Mouse (Mus musculus): ENCODE results near the gene Prss37. TPM values are rescaled to one million over a fixed set of nuclear protein-coding genes. Genes with fewer than 3 reads are reported as not detected.

Gene Prss37
- polyA plus RNA-seq, 2 experiments, result not detected

DNA sequence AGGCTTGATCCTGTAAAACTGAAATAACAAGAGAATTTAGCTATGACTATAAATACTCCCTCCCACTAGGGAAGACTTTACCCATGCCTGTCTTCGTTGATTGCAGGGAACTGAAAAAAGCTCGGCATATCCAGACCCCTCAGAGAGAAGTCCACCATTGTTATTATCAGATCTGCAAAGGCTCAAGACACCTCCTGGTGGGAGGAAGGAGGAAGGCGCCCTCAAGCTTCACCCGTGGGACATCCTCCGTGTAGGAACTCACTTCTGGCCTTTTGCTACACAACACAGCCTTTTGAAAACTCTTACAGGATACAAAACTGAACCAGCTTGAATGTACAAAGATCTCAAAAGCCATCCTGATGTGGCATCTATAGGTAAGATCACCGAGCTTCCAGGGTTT, 53.6 kb downstream of the Prss37 start:
- TF ChIP-seq EP300 (IDR thresholded peaks at IDR 0.05; ENCODE audit: low read depth), result no peak
- peak; percentile 40 for TF ChIP-seq CTCF (IDR thresholded peaks at IDR 0.05; ENCODE audit: low read depth)
- Histone ChIP-seq H3K9me3 (ENCODE audit: control insufficient read depth, low read length) (no peaks in the 10 kb centered on the region), H3K27me3 (ENCODE audit: control insufficient read depth, insufficient read depth, low read length) (no peaks in the 10 kb centered on the region), H3K4me2 (ENCODE audit: low read depth) (no peak overlapping the region), H3K9ac (replicated peaks) (no peak overlapping the region), H3K4me1 (replicated peaks; ENCODE audit: control insufficient read depth in 2 of 2, insufficient read depth in 2 of 2, low read length in 1 of 2) (no peaks in the 10 kb centered on the region), H3K4me3 (ENCODE audit: insufficient read depth in 1 of 2, low read depth in 2 of 2, low read length in 2 of 2) (no peak overlapping the region), H3K27ac (no peak overlapping the region), H3K36me3 (replicated peaks; ENCODE audit: control insufficient read depth, insufficient read depth, low read depth) (no peaks in the 10 kb centered on the region)
- no peak for ATAC-seq (ENCODE audit: insufficient read depth)
- WGBS (ENCODE audit: insufficient replicate concordance), result 32% methylated on average over 6 of the region's 6 CpGs
- no peak for DNase-seq (ENCODE audit: low read depth in 3 of 3, low spot score in 3 of 3)

Other genes starting within 250 kb of the Prss37 start
- gene Agk, start 194.3 kb downstream of the Prss37 start, polyA plus RNA-seq (2012; rRNA removed), result 6.3 and 7.5 TPM in 2 replicates
- gene Agk, start 194.3 kb downstream of the Prss37 start, polyA plus RNA-seq (2014; fragmentation: Nextera tagmentation; extraction: Ambion mirVana), result 12.0 and 12.6 TPM in 2 replicates
- gene E330009J07Rik, start 83.4 kb downstream of the Prss37 start, polyA plus RNA-seq (2012; rRNA removed), result 0.35 and 0.57 TPM in 2 replicates
- gene E330009J07Rik, start 83.4 kb downstream of the Prss37 start, polyA plus RNA-seq (2014; fragmentation: Nextera tagmentation; extraction: Ambion mirVana), result 0.67 and 2.7 TPM in 2 replicates
- not detected in 2 replicates for gene Wee2, start 80.4 kb downstream of the Prss37 start, polyA plus RNA-seq (2012; rRNA removed)
- not detected in 2 replicates for gene Wee2, start 80.4 kb downstream of the Prss37 start, polyA plus RNA-seq (2014; fragmentation: Nextera tagmentation; extraction: Ambion mirVana)
- 15.4 and 37.0 TPM in 2 replicates for gene Ssbp1, start 48.2 kb downstream of the Prss37 start, polyA plus RNA-seq (2012; rRNA removed)
- 68.5 and 75.1 TPM in 2 replicates for gene Ssbp1, start 48.2 kb downstream of the Prss37 start, polyA plus RNA-seq (2014; fragmentation: Nextera tagmentation; extraction: Ambion mirVana)
- not detected in 2 replicates for gene Tas2r137, start 28.3 kb downstream of the Prss37 start, polyA plus RNA-seq (2012; rRNA removed)
- not detected in 2 replicates for gene Tas2r137, start 28.3 kb downstream of the Prss37 start, polyA plus RNA-seq (2014; fragmentation: Nextera tagmentation; extraction: Ambion mirVana)
- 0.05 TPM in 1 of 2 replicates, not detected in the other for gene Tas2r108, start 26.0 kb downstream of the Prss37 start, polyA plus RNA-seq (2012; rRNA removed)
- 0.14 TPM in 1 of 2 replicates, not detected in the other for gene Tas2r108, start 26.0 kb downstream of the Prss37 start, polyA plus RNA-seq (2014; fragmentation: Nextera tagmentation; extraction: Ambion mirVana)
- not detected in 2 replicates for gene Olfr461, start 35.5 kb upstream of the Prss37 start, polyA plus RNA-seq (2012; rRNA removed)
- not detected in 2 replicates for gene Olfr461, start 35.5 kb upstream of the Prss37 start, polyA plus RNA-seq (2014; fragmentation: Nextera tagmentation; extraction: Ambion mirVana)
- 0.02 TPM in 1 of 2 replicates, not detected in the other for gene Olfr460, start 50.0 kb upstream of the Prss37 start, polyA plus RNA-seq (2012; rRNA removed)
- gene Olfr460, start 50.0 kb upstream of the Prss37 start, polyA plus RNA-seq (2014; fragmentation: Nextera tagmentation; extraction: Ambion mirVana), result not detected in 2 replicates
- gene Clec5a, start 66.3 kb upstream of the Prss37 start, polyA plus RNA-seq (2012; rRNA removed), result 1.5 and 3.0 TPM in 2 replicates
- 5.5 and 8.9 TPM in 2 replicates for gene Clec5a, start 66.3 kb upstream of the Prss37 start, polyA plus RNA-seq (2014; fragmentation: Nextera tagmentation; extraction: Ambion mirVana)
- not detected in 2 replicates for gene Tas2r138, start 93.8 kb upstream of the Prss37 start, polyA plus RNA-seq (2012; rRNA removed)
- not detected in 2 replicates for gene Tas2r138, start 93.8 kb upstream of the Prss37 start, polyA plus RNA-seq (2014; fragmentation: Nextera tagmentation; extraction: Ambion mirVana)
- 1.3 and 1.4 TPM in 2 replicates for gene Mgam, start 109.3 kb upstream of the Prss37 start, polyA plus RNA-seq (2012; rRNA removed)
- 2.3 and 3.2 TPM in 2 replicates for gene Mgam, start 109.3 kb upstream of the Prss37 start, polyA plus RNA-seq (2014; fragmentation: Nextera tagmentation; extraction: Ambion mirVana)

Measured in liver, embryonic 14.5 days (tissue).